Mouse (Mus musculus): Measurements from ENCODE around the gene Prex1. TPM values are rescaled to one million over a fixed set of nuclear protein-coding genes. Genes with fewer than 3 reads are reported as not detected.

Gene Prex1
- total RNA-seq, 2 experiments from 2014 or later = 76.6 to 86.9 TPM

GRCm38 (mm10) chr2:166727790-166728189, 14.2 kb upstream of the Prex1 start:
- no peak for DNase-seq (ENCODE audit: low spot score in 2 of 2)

- DNase-seq (ENCODE audit: low spot score in 2 of 2) = no peak
Observed at GRCm38 (mm10) chr2:166726891-166727290, 13.3 kb upstream of the Prex1 start.

- DNase-seq (ENCODE audit: low spot score in 2 of 2) = no peak
Observed at GRCm38 (mm10) chr2:166720416-166720815, 6.8 kb upstream of the Prex1 start.

GRCm38 (mm10) chr2:166719930-166720305, 6.3 kb upstream of the Prex1 start:
- DNase-seq (ENCODE audit: low spot score in 2 of 2) = no peak

GRCm38 (mm10) chr2:166719301-166719929, 5.8 kb upstream of the Prex1 start:
- no peak for DNase-seq (ENCODE audit: low spot score in 2 of 2)

- DNase-seq (ENCODE audit: low spot score in 2 of 2) = no peak
Observed at GRCm38 (mm10) chr2:166716067-166716466, 2.4 kb upstream of the Prex1 start.

- DNase-seq (ENCODE audit: low spot score in 2 of 2) = no peak
Observed at GRCm38 (mm10) chr2:166714427-166714699, 731 bp upstream of the Prex1 start.

GRCm38 (mm10) chr2:166712801-166713689, 587 bp downstream of the Prex1 start:
- DNase-seq (ENCODE audit: low spot score in 2 of 2) = peak in 1 of 2 experiments; percentile 50

- no peak for DNase-seq (ENCODE audit: low spot score in 2 of 2)
Observed at GRCm38 (mm10) chr2:166712310-166712709, 1.3 kb downstream of the Prex1 start.

- peak; percentile 26 to 48 for DNase-seq (ENCODE audit: low spot score in 2 of 2)
Observed at GRCm38 (mm10) chr2:166711681-166712132, 1.9 kb downstream of the Prex1 start.

- no peak for DNase-seq (ENCODE audit: low spot score in 2 of 2)
Observed at GRCm38 (mm10) chr2:166709883-166710282, 3.7 kb downstream of the Prex1 start.

GRCm38 (mm10) chr2:166708304-166708703, 5.3 kb downstream of the Prex1 start:
- no peak for DNase-seq (ENCODE audit: low spot score in 2 of 2)

- no peak for DNase-seq (ENCODE audit: low spot score in 2 of 2)
Observed at GRCm38 (mm10) chr2:166706526-166706925, 7.1 kb downstream of the Prex1 start.

GRCm38 (mm10) chr2:166703491-166703890, 10.1 kb downstream of the Prex1 start:
- DNase-seq (ENCODE audit: low spot score in 2 of 2) = no peak

GRCm38 (mm10) chr2:166702113-166702445, 11.6 kb downstream of the Prex1 start:
- DNase-seq (ENCODE audit: low spot score in 2 of 2) = no peak

- DNase-seq (ENCODE audit: low spot score in 2 of 2) = no peak
Observed at GRCm38 (mm10) chr2:166701248-166702112, 12.2 kb downstream of the Prex1 start.

- no peak for DNase-seq (ENCODE audit: low spot score in 2 of 2)
Observed at GRCm38 (mm10) chr2:166700732-166701131, 12.9 kb downstream of the Prex1 start.

GRCm38 (mm10) chr2:166700116-166700515, 13.5 kb downstream of the Prex1 start:
- no peak for DNase-seq (ENCODE audit: low spot score in 2 of 2)

GRCm38 (mm10) chr2:166699552-166699951, 14.1 kb downstream of the Prex1 start:
- no peak for DNase-seq (ENCODE audit: low spot score in 2 of 2)

GRCm38 (mm10) chr2:166694616-166695015, 19.0 kb downstream of the Prex1 start:
- DNase-seq (ENCODE audit: low spot score in 2 of 2) = no peak

GRCm38 (mm10) chr2:166693394-166693793, 20.2 kb downstream of the Prex1 start:
- DNase-seq (ENCODE audit: low spot score in 2 of 2) = no peak
